Mouse (Mus musculus): ENCODE data around the gene Cacna2d4. TPM values are rescaled to one million over a fixed set of nuclear protein-coding genes. Genes with fewer than 3 reads are reported as not detected.
"Not testable (repeated sequence)": the region's sequence is repeated elsewhere in the genome, so short reads cannot be mapped to it uniquely, and the experiment has no call there.

Cacna2d4 gene
- total RNA-seq, 2 experiments from 2014 or later, result not detected

DNA sequence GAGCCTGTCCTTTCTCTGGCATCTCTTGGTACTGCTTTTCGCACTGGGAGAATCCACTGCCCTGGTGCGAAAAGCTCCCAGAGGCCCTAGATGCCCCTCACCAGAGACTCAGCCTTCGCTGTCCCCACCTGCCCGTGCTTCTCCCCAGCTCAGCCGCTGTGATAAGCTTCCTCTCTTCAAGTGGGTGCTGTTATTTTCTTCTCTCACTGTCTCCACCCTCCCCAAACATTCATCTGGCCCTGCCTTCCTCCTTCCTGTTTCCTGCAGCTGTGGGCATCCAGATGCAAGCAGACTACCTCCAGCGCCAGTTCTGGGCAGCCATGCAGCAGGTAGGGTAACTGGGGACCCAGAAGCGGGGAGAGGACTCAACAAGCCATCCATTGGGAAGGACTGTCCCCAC lies 99.8 kb downstream of the Cacna2d4 start:
- intact Hi-C loops (cut with DNase I), result no loop called here

DNA sequence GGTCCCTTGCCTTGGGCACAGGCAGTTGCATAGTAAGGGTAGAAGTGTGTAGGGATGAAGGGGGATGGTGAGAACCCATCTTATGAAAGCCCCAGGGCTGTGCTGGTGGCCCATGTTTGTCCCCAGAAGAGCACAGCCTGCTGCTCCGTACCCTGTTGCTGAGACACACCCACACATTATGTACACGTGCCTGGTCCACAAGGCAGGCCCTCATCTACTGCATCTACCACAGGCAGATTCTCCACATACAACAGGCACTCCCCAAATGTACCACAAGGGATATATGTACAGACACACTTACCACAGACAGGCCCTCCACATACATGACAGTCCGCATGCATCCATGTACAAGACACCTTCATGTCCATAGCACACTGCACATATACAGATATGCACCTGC lies 101.0 kb downstream of the Cacna2d4 start:
- intact Hi-C loops (cut with DNase I), result no loop called here
- DNase-seq, result no peak

More for the DNA sequence above, 99.8 kb downstream of the Cacna2d4 start:
- DNase-seq, result no peak

DNA sequence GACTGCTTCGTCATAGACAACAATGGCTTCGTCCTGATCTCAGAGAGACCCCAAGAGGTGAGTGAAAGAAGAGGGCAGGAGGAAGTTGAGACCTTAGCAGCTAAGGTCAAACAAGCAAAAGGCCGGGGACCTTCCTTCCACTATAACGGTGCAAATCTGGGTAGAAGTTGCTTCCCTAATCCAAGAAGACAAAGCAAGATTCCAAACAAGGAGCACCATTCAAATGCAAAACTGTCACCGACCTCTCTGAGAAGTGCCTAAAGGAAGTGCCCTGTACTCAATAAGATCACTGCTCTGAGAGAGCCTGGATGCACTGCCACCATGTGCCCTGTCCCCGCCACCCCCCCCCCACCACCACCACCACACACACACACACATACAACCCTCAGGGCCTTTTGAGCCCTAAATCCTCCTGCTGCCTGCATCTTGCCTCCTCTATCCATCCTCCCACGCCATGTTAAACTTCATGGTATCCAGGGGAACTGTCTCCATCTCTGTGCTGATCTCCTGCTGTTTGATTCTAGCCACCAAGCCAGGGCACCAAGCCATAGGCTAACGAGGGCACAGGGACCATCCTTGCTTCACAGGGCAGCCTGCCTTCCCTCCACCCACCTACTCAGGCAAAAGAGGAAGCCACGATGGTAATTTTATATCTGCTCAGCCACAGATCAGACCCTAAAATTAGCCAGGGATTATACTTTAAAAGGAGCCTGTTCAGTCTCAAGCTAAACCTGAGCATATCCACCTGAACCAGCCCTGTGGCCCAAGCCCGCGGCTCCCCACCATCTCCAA lies 102.0 kb downstream of the Cacna2d4 start:
- no peak for DNase-seq
- intact Hi-C loops (cut with DNase I), result no loop called here

DNA sequence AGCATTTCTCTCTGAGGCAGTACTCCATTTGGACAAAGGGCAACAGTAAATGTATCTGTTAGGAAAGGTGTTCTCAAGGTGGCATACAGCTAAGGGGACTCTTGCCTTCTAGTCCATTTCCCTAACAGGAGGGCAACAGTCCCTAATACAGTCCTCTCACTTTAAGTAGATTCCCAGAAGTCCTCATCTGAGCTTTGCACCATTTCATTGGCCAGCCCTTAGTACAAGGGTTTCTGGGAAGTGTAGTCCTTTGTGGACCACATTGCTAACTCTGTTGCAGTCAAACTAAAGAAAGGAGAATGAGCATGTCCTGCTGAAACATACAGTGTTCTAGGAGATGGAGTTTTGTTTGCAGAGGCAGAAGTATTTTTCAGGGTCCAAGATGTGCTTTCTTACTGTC lies 105.1 kb downstream of the Cacna2d4 start:
- DNase-seq, result peak; percentile 29 to 46
- intact Hi-C loops (cut with DNase I), result loop anchor here (10.0 kb wide), 2 partner anchors 417 to 697 kb away; no protein-coding TSS in a partner anchor

DNA sequence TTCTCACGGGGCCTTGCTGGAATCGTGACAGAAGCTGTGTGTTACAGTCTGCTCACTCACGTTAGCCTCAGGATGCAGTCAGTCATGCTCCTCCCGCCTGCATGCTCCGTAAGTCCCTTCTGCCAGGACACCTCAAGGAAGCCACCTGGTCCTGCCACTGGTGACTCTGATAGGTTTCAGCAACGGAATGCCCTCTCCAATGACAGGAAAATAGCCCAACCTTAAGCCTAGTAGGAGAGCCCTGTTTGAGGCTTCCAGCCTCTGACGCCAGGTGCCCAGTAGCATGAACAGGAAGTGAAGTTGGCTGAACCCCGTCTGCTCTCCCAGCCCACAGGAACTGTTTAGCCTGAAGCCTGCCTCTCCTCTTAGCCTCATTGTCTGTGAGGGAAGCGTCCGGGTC lies 109.9 kb downstream of the Cacna2d4 start:
- intact Hi-C loops (cut with DNase I), result loop anchor here (5.0 to 10.0 kb wide), 5 partner anchors 86 to 701 kb away; no protein-coding TSS in a partner anchor

DNA sequence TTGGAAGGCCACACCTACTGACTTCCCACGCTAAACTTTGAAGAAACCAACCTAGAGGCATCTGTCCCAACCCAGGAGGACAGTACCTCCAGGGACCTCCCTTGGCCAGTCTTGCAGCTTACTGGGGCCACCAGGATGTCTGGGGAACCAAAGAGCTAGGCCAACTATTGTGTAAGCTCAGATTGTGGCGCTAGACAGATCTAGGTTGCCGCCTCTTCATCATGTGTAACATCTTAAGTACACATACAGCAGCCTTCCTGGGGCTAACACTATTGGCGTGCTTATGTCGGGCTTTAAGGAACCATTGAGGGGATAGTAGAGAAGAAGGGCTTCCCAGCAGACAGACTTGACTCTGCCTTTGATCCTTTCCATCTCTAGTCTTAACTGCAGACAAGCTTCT lies 111.5 kb downstream of the Cacna2d4 start:
- intact Hi-C loops (cut with DNase I), result loop anchor here (1.0 to 10.0 kb wide), 6 partner anchors 84 to 703 kb away; no protein-coding TSS in a partner anchor
- no peak for DNase-seq

More for the DNA sequence above, 109.9 kb downstream of the Cacna2d4 start:
- no peak for DNase-seq

DNA sequence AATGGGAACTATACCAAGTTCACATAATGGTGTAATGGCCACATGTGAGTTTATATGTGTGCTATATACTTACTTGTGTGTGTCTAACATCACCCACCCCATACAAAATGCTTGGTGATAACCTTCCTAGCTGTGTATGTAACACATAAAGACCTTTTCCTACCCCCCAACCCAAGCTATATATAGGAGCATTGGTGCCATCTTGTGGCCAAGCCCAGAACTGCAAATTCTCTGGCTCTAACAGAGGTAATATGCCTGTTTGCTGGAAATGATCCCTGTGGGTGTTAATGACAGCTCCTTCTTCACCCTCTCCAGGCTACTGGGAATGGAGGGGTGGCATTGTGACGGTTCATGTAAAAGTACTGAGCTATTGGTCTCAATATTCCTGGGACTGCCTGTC lies 111.9 kb downstream of the Cacna2d4 start:
- DNase-seq, result peak; percentile 77 to 87
- intact Hi-C loops (cut with DNase I), result loop anchor here (1.0 to 10.0 kb wide), 6 partner anchors 84 to 703 kb away; no protein-coding TSS in a partner anchor

DNA sequence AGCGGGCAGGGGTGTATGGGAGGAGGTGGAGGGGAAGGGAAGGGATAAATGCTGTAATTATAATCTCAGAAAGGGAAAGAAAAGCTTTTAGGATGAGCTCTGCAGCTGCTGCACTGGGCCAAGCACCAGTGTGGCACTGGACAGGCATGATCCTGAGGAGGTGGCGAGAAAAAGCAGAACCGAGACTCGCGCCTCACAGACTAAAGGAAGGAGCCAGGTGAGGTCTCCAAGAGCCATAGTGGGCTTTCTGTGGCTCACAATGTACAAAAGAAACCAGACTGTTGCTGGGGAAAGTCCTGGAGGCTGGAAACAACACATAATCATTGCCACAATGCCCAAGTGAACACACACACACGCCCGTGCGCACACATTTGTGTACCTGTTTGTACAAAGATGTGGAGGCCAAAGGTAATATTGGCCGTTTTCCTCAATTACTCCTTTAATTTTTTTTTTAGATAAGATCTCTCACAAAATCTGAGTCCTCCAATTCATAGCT lies 114.4 kb downstream of the Cacna2d4 start:
- no peak for DNase-seq
- intact Hi-C loops (cut with DNase I), result no loop called here

DNA sequence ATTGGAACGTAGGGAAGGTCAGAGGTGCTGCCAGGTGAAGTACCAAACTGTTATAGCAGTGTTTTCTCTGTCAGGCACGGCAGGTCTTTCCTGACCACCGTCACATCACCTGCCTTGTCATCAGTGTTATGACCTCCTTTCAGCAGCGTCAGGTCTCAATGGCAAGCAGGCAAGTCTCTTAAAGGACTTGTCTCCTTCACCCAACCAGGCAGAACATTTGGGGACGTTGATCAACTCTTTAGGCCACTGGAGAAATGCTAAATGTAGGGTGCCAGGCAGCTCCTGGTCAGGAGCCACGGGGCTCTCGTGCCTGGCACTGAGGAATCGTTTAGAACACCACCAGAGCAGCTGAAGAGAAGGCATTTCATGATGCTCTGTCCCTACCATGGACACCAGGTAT lies 115.3 kb downstream of the Cacna2d4 start:
- no peak for DNase-seq
- intact Hi-C loops (cut with DNase I), result no loop called here

DNA sequence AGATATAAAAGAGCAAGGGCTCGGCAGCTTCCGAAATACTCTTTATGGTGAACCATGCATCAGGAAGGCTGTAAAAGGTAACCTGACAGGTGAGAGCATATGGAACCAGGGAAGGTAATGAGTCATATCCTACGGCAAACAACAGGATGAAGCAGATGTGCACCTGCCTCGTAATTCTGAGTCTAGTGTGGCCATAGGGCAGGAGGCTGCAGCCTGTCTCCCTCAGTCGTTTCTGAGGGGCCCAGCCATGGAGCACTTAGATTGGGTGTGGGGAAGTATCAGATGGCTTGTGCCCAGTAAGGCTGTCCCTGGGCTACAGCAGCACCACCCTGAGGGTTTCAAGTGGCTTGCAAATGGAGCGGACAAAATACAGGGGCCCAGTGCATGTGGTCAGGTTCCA lies 116.2 kb downstream of the Cacna2d4 start:
- DNase-seq, result no peak
- intact Hi-C loops (cut with DNase I), result no loop called here

DNA sequence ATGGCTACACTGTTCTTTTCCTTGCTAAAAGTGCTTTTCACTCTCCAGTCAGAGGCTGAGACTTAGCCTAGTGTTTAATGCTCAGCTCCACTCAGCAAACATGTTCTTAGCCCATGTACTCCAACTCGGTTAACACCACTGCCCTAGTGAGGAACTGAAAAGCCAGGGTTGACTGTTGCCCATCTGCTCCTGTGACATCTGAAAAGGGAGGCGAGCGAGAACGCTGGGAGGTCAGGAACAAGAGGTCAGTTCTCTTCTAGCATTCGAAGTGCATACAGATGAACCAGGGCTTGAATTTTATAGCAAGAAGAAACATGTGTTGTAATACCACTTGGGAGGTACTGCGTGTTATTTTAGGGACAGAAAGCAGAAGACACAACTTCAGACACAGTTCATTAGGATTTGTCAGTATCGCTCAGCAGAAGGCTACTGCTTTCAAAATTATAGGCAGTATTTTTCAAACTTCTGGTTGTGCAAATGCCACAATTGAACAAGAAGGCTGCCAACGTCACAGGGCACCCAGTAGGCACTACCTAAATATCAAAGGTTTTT lies 121.8 kb downstream of the Cacna2d4 start:
- DNase-seq, result no peak
- intact Hi-C loops (cut with DNase I), result no loop called here

DNA sequence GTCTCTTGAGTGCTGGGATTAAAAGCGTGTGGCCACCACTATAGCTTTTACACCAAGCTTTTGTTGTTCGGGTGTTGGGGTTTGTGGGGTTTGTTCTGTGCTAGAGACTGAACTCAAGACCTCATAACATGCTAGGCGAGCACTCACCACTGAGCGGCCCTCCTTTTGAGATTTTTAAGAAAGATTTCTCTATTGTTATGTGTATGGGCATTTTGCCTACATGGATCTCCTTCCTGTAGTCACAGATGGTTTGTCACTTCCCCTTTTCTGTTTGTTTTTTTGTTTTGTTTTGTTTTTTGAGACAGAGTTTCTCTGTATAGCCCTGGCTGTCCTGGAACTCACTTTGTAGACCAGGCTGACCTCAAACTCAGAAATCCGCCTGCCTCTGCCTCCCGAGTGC lies 123.9 kb downstream of the Cacna2d4 start:
- intact Hi-C loops (cut with DNase I), result loop anchor here (5.0 to 10.0 kb wide), 2 partner anchors 72 to 1125 kb away; no protein-coding TSS in a partner anchor
- DNase-seq, result not testable (repeated sequence)

DNA sequence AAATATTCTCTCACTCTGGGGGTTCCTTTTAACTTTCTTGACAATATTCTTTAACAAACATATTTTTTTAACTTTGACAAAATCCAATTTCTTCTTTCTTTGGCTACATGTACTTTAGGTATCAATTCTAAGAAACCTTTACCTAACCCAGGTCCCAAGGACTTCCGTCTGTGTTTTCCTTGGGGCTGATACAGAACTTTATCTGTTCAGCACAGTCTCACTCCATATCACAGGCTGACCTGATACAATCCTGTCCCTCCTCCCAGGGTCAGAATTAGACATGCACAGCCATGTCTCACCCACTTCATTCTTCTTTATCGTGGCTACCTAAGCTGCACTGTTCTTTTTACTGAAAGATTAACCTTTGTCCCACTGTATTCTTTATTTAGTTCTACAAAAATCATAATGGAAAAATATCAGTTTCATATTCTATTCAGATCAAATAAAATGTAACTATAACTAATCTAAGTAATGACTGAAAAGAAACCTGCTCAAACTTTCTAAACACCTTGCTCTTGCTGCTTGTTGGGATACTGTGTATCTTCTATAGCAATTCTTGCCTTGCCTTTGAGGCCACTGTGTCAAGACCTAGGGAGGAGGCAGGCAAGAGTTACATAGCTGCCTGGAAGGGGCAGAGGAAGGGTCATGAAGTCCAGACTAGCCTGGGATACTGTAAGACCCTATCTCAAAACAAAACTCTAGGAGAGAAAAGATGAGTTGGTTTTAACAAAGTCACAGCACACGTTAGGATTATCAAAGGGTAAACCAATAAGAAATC lies 124.8 kb downstream of the Cacna2d4 start:
- no peak for DNase-seq
- intact Hi-C loops (cut with DNase I), result loop anchor here (5.0 to 10.0 kb wide), 2 partner anchors 71 to 1124 kb away; no protein-coding TSS in a partner anchor

DNA sequence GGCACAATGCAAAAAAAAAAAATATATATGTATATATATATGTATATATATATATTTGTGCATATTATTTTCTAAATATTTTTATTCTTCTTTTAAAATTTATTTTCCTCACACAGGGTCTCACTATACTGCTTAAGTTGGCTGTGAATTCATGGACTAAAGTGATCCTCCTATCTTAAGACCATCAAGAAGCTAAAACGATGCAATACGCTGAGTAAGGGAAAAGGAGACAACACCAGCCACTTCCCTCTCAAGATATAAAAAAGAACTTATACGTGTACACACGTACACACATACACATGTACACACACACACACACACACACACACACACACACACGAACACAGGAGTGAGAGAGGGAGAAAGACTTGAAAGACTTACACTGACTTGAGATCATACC lies 127.3 kb downstream of the Cacna2d4 start:
- intact Hi-C loops (cut with DNase I), result loop anchor here (5.0 to 10.0 kb wide), 2 partner anchors 69 to 1121 kb away; no protein-coding TSS in a partner anchor
- no peak for DNase-seq

DNA sequence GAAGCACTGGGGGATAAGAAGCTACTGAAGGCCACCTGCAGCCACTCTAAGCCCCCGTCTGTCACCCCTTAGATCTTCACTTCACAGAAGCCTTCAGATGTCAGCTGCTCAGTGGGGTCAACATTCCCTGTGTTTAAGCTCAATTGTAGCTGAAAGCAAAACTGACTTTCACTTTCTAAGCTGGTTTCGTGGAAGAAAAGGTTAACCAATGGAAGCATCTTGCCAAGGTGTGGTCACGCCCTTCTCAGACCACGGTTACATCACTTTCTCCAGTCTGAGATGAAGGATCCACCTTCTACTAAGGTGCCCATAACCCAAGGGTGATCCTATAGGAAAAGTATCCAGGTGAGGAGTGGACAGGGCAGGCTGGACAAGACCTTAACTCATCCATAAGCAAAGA lies 130.5 kb downstream of the Cacna2d4 start:
- intact Hi-C loops (cut with DNase I), result loop anchor here (10.0 kb wide), 1 partner anchor 1118 kb away; no protein-coding TSS in a partner anchor
- DNase-seq, result not testable (repeated sequence)

DNA sequence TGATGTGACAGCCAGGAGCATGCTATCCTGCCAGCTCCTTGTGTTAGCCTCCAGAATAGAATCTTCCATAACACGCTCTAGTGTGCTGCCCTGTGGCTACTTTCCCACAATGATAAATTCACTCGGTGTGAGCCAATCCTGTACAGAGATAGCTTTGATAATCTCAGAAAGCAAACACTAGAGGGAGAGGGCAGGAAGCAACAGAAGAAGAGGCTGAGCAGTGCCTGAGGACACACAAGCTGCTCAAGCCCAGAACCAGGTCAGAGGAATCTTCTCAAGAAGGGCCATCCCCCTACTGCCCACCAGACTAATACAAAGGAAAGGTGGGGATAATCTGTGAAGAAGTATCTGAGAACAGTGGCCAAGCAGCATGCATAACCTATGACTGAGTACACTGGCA lies 131.1 kb downstream of the Cacna2d4 start:
- intact Hi-C loops (cut with DNase I), result loop anchor here (10.0 kb wide), 1 partner anchor 1117 kb away; no protein-coding TSS in a partner anchor

DNA sequence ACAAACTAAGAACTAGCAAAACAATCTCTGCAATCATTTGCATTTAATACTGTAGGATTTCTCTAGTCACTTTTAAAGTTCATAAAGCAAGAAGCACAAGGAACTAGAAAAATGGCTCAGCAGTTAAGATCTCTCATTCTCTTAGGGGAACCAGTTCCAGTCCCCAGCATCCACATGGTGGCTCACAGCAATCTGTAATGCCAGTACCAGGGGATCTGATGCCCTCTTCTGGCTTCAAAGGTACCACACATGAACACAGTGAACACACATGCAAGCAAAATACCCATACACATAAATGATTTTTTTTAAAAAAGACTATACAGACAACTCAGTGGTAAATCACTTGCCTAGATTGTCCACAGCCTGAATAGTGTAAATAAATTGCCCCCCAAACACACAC lies 135.3 kb downstream of the Cacna2d4 start:
- intact Hi-C loops (cut with DNase I), result no loop called here
- no peak for DNase-seq

More for the DNA sequence above, 131.1 kb downstream of the Cacna2d4 start:
- no peak for DNase-seq

DNA sequence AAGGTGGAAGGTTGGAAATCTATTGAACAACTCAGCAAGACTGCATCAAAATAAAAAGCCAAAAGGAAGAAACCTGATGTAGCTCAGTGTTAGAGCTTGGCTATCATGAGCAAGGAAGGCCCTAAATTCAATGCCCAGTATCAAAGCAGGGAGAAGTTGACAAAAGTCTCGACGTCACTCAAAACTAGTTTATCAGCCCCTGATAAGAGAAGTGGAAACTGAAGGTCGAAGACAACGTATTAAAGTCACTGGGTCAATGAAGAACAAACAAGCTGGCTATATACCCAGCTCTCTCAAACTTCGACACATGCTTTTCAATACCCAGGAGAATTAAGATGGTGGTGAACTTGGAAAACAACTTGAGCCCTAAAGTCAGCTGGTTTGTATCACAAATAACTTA lies 135.9 kb downstream of the Cacna2d4 start:
- DNase-seq, result no peak
- intact Hi-C loops (cut with DNase I), result no loop called here

DNA sequence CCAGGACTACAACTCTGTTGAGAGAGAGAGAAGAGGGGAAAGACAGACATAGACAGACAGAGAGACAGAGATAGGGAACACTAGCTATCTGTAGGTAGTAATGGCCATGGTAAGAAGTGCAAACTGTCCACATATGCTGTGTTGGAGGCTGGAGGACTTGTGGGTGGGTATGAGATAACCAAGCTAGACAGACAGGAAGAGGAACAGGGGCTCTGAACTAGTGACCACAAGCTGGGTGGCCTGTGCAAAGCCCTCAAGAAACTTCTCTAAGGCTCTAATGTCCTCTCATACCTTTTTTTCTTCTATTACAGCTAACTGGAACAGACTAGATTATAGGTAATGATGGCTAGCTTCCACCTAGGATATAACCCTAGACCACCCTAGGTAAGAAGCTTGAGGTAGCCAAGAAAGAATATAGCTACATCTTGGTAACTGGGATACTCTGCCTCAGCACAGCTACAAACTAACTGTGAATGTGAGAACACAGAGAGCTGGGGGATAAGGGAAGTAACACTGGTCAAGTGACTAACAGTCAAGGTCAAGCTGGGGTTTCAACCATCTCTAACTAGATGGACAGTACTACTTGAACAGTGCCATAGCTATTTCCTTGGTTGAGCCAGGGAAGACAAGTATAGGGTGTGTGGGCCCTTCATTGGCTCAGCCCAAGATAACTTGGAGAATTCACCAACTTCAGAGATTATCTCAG lies 136.8 kb downstream of the Cacna2d4 start:
- no peak for DNase-seq
- intact Hi-C loops (cut with DNase I), result no loop called here

DNA sequence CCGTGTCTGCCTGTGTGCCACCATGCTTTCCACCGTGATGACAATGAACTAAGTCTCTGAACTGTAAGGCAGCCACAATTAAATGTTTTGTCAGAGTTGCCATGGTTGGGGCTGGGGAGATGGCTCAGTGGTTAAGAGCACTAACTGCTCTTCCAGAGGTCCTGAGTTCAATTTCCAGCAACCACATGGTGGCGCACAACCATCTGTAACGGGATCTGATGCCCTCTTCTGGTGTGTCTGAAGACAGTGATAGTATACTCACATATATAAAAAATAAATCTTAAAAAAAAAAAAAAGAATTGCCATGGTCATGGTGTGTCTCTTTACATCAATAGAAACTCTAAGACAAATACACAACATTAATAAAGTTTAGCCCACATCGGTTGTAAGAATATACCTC lies 138.7 kb downstream of the Cacna2d4 start:
- intact Hi-C loops (cut with DNase I), result no loop called here
- DNase-seq, result no peak

Measured in heart, postnatal 10 days (tissue).